Mouse (Mus musculus): ENCODE data around the gene Ap3m1.
A peak's percentile ranks its signal among the peaks of the same experiment; 100 is the strongest.
"Not testable (repeated sequence)": the region's sequence is repeated elsewhere in the genome, so short reads cannot be mapped to it uniquely, and the experiment has no call there.

Gene Ap3m1

GRCm38 (mm10) chr14:21052112-21052780 lies at the start of gene Ap3m1, which contains the start of gene Adk:
TSS of gene Ap3m1 (minus strand) at chr14:21052508.
TSS of gene Adk (plus strand) at chr14:21052574.
- peak; percentile 98 for DNase-seq (ENCODE audit: extremely low read depth, insufficient read length, low spot score)

- DNase-seq (ENCODE audit: extremely low read depth, insufficient read length, low spot score), result peak; percentile 9
These were observed 49.3 kb upstream of the Ap3m1 start for GRCm38 (mm10) chr14:21101562-21101961.

- DNase-seq (ENCODE audit: extremely low read depth, insufficient read length, low spot score), result no peak
These were observed 48.6 kb upstream of the Ap3m1 start for GRCm38 (mm10) chr14:21100876-21101275.

GRCm38 (mm10) chr14:21099371-21099770 lies 47.1 kb upstream of the Ap3m1 start:
- DNase-seq (ENCODE audit: extremely low read depth, insufficient read length, low spot score), result no peak

- DNase-seq (ENCODE audit: extremely low read depth, insufficient read length, low spot score), result no peak
These were observed 44.4 kb upstream of the Ap3m1 start for GRCm38 (mm10) chr14:21096689-21097088.

GRCm38 (mm10) chr14:21096279-21096678 lies 44.0 kb upstream of the Ap3m1 start:
- no peak for DNase-seq (ENCODE audit: extremely low read depth, insufficient read length, low spot score)

GRCm38 (mm10) chr14:21094161-21094560 lies 41.9 kb upstream of the Ap3m1 start:
- not testable (repeated sequence) for DNase-seq (ENCODE audit: extremely low read depth, insufficient read length, low spot score)

GRCm38 (mm10) chr14:21090930-21091486 lies 38.7 kb upstream of the Ap3m1 start:
- no peak for DNase-seq (ENCODE audit: extremely low read depth, insufficient read length, low spot score)

GRCm38 (mm10) chr14:21090400-21090799 lies 38.1 kb upstream of the Ap3m1 start:
- DNase-seq (ENCODE audit: extremely low read depth, insufficient read length, low spot score), result no peak

GRCm38 (mm10) chr14:21088731-21089130 lies 36.4 kb upstream of the Ap3m1 start:
- DNase-seq (ENCODE audit: extremely low read depth, insufficient read length, low spot score), result no peak

GRCm38 (mm10) chr14:21087390-21088060 lies 35.2 kb upstream of the Ap3m1 start:
- DNase-seq (ENCODE audit: extremely low read depth, insufficient read length, low spot score), result no peak

- no peak for DNase-seq (ENCODE audit: extremely low read depth, insufficient read length, low spot score)
These were observed 34.6 kb upstream of the Ap3m1 start for GRCm38 (mm10) chr14:21086827-21087351.

- no peak for DNase-seq (ENCODE audit: extremely low read depth, insufficient read length, low spot score)
These were observed 33.8 kb upstream of the Ap3m1 start for GRCm38 (mm10) chr14:21086106-21086505.

GRCm38 (mm10) chr14:21085666-21086065 lies 33.4 kb upstream of the Ap3m1 start:
- DNase-seq (ENCODE audit: extremely low read depth, insufficient read length, low spot score), result no peak

GRCm38 (mm10) chr14:21082823-21083222 lies 30.5 kb upstream of the Ap3m1 start:
- DNase-seq (ENCODE audit: extremely low read depth, insufficient read length, low spot score), result no peak

- no peak for DNase-seq (ENCODE audit: extremely low read depth, insufficient read length, low spot score)
These were observed 26.2 kb upstream of the Ap3m1 start for GRCm38 (mm10) chr14:21078511-21078910.

- no peak for DNase-seq (ENCODE audit: extremely low read depth, insufficient read length, low spot score)
These were observed 25.6 kb upstream of the Ap3m1 start for GRCm38 (mm10) chr14:21077939-21078338.

- no peak for DNase-seq (ENCODE audit: extremely low read depth, insufficient read length, low spot score)
These were observed 24.3 kb upstream of the Ap3m1 start for GRCm38 (mm10) chr14:21076501-21077194.

- DNase-seq (ENCODE audit: extremely low read depth, insufficient read length, low spot score), result peak; percentile 97
These were observed 23.6 kb upstream of the Ap3m1 start for GRCm38 (mm10) chr14:21075751-21076500.
